Mouse (Mus musculus): ENCODE data around the gene Gm1527. TPM values are rescaled to one million over a fixed set of nuclear protein-coding genes. Genes with fewer than 3 reads are reported as not detected.
"Not testable (repeated sequence)": the region's sequence is repeated elsewhere in the genome, so short reads cannot be mapped to it uniquely, and the experiment has no call there.

Gm1527 gene
- not detected in 2 replicates for polyA plus RNA-seq (2014; fragmentation: Nextera tagmentation; extraction: Ambion mirVana)

GRCm38 (mm10) chr3:28892317-28892716 lies at the start of gene Gm1527:
Gene Gm1527 (plus strand): TSS chr3:28892617.
- Histone ChIP-seq H3K9me3 (ENCODE audit: control insufficient read depth, low read length) (no peaks in the 10 kb centered on the region), H3K27me3 (ENCODE audit: control insufficient read depth, insufficient read depth, low read length) (no peaks in the 10 kb centered on the region)

GRCm38 (mm10) chr3:28843231-28843630 lies 49.2 kb upstream of the Gm1527 start:
- Histone ChIP-seq H3K4me1 (ENCODE audit: control insufficient read depth, insufficient read depth, low read length) (0 out of 2 replicates have a peak, but pooled peaks cover 9% of the 10 kb centered on the region), H3K4me3 (ENCODE audit: low read length) (no peak overlapping the region), H3K27me3 (ENCODE audit: control insufficient read depth, insufficient read depth, low read length) (no peaks in the 10 kb centered on the region), H3K36me3 (ENCODE audit: control insufficient read depth, insufficient read depth, low read length) (no peaks in the 10 kb centered on the region), H3K9me3 (ENCODE audit: control insufficient read depth, low read length) (no peaks in the 10 kb centered on the region), H3K4me2 (replicated peaks; ENCODE audit: low read depth, low read length) (no peak overlapping the region), H3K27ac (ENCODE audit: low read depth, low read length) (no peak overlapping the region), H3K9ac (ENCODE audit: low read depth, low read length) (no peak overlapping the region)
- 22% methylated on average over 8 of the region's 8 CpGs for WGBS
- no peak for ATAC-seq (ENCODE audit: low FRiP score, low TSS enrichment)

More at GRCm38 (mm10) chr3:28892317-28892716, at the start of gene Gm1527:
- no peak for ATAC-seq (ENCODE audit: low FRiP score, low TSS enrichment)
- WGBS: 38% methylated on average over 1 of the region's 1 CpGs
- H3K9ac ChIP-seq (ENCODE audit: low read depth, low read length): no peak within 1 kb of the TSS
- no peak within 1 kb of the TSS for H3K4me3 ChIP-seq (ENCODE audit: low read length)
- H3K4me1 ChIP-seq (ENCODE audit: control insufficient read depth, insufficient read depth, low read length): no peaks in the 10 kb centered on the region
- H3K4me2 ChIP-seq (replicated peaks; ENCODE audit: low read depth, low read length): no peak within 1 kb of the TSS
- no peak within 1 kb of the TSS for H3K27ac ChIP-seq (ENCODE audit: low read depth, low read length)
- H3K36me3 ChIP-seq (ENCODE audit: control insufficient read depth, insufficient read depth, low read length): no peaks in the 10 kb centered on the region

- H3K27me3 ChIP-seq (ENCODE audit: control insufficient read depth, insufficient read depth, low read length): no peaks in the 10 kb centered on the region
- no peak overlapping the region for H3K9ac ChIP-seq (ENCODE audit: low read depth, low read length)
- H3K4me3 ChIP-seq (ENCODE audit: low read length): no peak overlapping the region
- H3K36me3 ChIP-seq (ENCODE audit: control insufficient read depth, insufficient read depth, low read length): no peaks in the 10 kb centered on the region
- no peak for ATAC-seq (ENCODE audit: low FRiP score, low TSS enrichment)
- H3K9me3 ChIP-seq (ENCODE audit: control insufficient read depth, low read length): no peaks in the 10 kb centered on the region
- 0 out of 2 replicates have a peak, but pooled peaks cover 5% of the 10 kb centered on the region for H3K4me1 ChIP-seq (ENCODE audit: control insufficient read depth, insufficient read depth, low read length)
- no peak overlapping the region for H3K4me2 ChIP-seq (replicated peaks; ENCODE audit: low read depth, low read length)
- no peak overlapping the region for H3K27ac ChIP-seq (ENCODE audit: low read depth, low read length)
These were observed 45.3 kb upstream of the Gm1527 start for GRCm38 (mm10) chr3:28847115-28847514.

- WGBS: 91% methylated on average over 3 of the region's 3 CpGs
- H3K27ac ChIP-seq (ENCODE audit: low read depth, low read length); H3K36me3 ChIP-seq (ENCODE audit: control insufficient read depth, insufficient read depth, low read length); H3K27me3 ChIP-seq (ENCODE audit: control insufficient read depth, insufficient read depth, low read length); H3K4me2 ChIP-seq (replicated peaks; ENCODE audit: low read depth, low read length); H3K9me3 ChIP-seq (ENCODE audit: control insufficient read depth, low read length); H3K4me3 ChIP-seq (ENCODE audit: low read length); H3K9ac ChIP-seq (ENCODE audit: low read depth, low read length); ATAC-seq (ENCODE audit: low FRiP score, low TSS enrichment); H3K4me1 ChIP-seq (ENCODE audit: control insufficient read depth, insufficient read depth, low read length): not testable (repeated sequence)
These were observed 40.2 kb upstream of the Gm1527 start for GRCm38 (mm10) chr3:28852174-28852573.

- H3K27ac ChIP-seq (ENCODE audit: low read depth, low read length); H3K4me3 ChIP-seq (ENCODE audit: low read length); ATAC-seq (ENCODE audit: low FRiP score, low TSS enrichment); H3K9me3 ChIP-seq (ENCODE audit: control insufficient read depth, low read length); H3K36me3 ChIP-seq (ENCODE audit: control insufficient read depth, insufficient read depth, low read length); H3K4me1 ChIP-seq (ENCODE audit: control insufficient read depth, insufficient read depth, low read length); H3K9ac ChIP-seq (ENCODE audit: low read depth, low read length); H3K27me3 ChIP-seq (ENCODE audit: control insufficient read depth, insufficient read depth, low read length); H3K4me2 ChIP-seq (replicated peaks; ENCODE audit: low read depth, low read length): not testable (repeated sequence)
These were observed 32.6 kb upstream of the Gm1527 start for GRCm38 (mm10) chr3:28859630-28860392.

- not testable (repeated sequence) for H3K36me3 ChIP-seq (ENCODE audit: control insufficient read depth, insufficient read depth, low read length); H3K4me1 ChIP-seq (ENCODE audit: control insufficient read depth, insufficient read depth, low read length); H3K27me3 ChIP-seq (ENCODE audit: control insufficient read depth, insufficient read depth, low read length); H3K4me2 ChIP-seq (replicated peaks; ENCODE audit: low read depth, low read length); H3K4me3 ChIP-seq (ENCODE audit: low read length); H3K27ac ChIP-seq (ENCODE audit: low read depth, low read length); ATAC-seq (ENCODE audit: low FRiP score, low TSS enrichment); H3K9ac ChIP-seq (ENCODE audit: low read depth, low read length); H3K9me3 ChIP-seq (ENCODE audit: control insufficient read depth, low read length)
- 72% methylated on average over 6 of the region's 6 CpGs for WGBS
These were observed 4.5 kb downstream of the Gm1527 start for GRCm38 (mm10) chr3:28896966-28897365.

- Histone ChIP-seq H3K4me1 (ENCODE audit: control insufficient read depth, insufficient read depth, low read length) (no peaks in the 10 kb centered on the region), H3K9me3 (ENCODE audit: control insufficient read depth, low read length) (no peaks in the 10 kb centered on the region), H3K27ac (ENCODE audit: low read depth, low read length) (no peak overlapping the region), H3K36me3 (ENCODE audit: control insufficient read depth, insufficient read depth, low read length) (no peaks in the 10 kb centered on the region), H3K4me2 (replicated peaks; ENCODE audit: low read depth, low read length) (no peak overlapping the region), H3K9ac (ENCODE audit: low read depth, low read length) (no peak overlapping the region), H3K27me3 (ENCODE audit: control insufficient read depth, insufficient read depth, low read length) (no peaks in the 10 kb centered on the region), H3K4me3 (ENCODE audit: low read length) (no peak overlapping the region)
- WGBS: 88% methylated on average over 2 of the region's 2 CpGs
- ATAC-seq (ENCODE audit: low FRiP score, low TSS enrichment): no peak
These were observed 73.5 kb downstream of the Gm1527 start for GRCm38 (mm10) chr3:28965931-28966330.

- H3K9me3 ChIP-seq (ENCODE audit: control insufficient read depth, low read length): no peaks in the 10 kb centered on the region
- ATAC-seq (ENCODE audit: low FRiP score, low TSS enrichment): 0 out of 2 replicates have a peak, but pooled peaks have one; percentile 35
- H3K4me1 ChIP-seq (ENCODE audit: control insufficient read depth, insufficient read depth, low read length): no peaks in the 10 kb centered on the region
- H3K27ac ChIP-seq (ENCODE audit: low read depth, low read length): no peak overlapping the region
- H3K9ac ChIP-seq (ENCODE audit: low read depth, low read length): no peak overlapping the region
- H3K27me3 ChIP-seq (ENCODE audit: control insufficient read depth, insufficient read depth, low read length): no peaks in the 10 kb centered on the region
- no peak overlapping the region for H3K4me2 ChIP-seq (replicated peaks; ENCODE audit: low read depth, low read length)
- WGBS: 0% methylated on average over 4 of the region's 4 CpGs
- H3K4me3 ChIP-seq (ENCODE audit: low read length): no peak overlapping the region
- H3K36me3 ChIP-seq (ENCODE audit: control insufficient read depth, insufficient read depth, low read length): no peaks in the 10 kb centered on the region
These were observed 76.4 kb downstream of the Gm1527 start for GRCm38 (mm10) chr3:28968851-28969250.
